Mouse (Mus musculus): ENCODE measurements at regions not wholly inside any gene's neighbourhood (a gene's known extent, or its start where the extent isn't known, plus 50 kb on each side); places are given as distances from the start of the nearest gene placed in this dataset.

- TF ChIP-seq FOSL1 (IDR thresholded peaks at IDR 0.05; ENCODE audit: insufficient read depth, low read length, poor library complexity, severe bottlenecking) (no peak), CEBPB (IDR thresholded peaks at IDR 0.05; ENCODE audit: low read depth) (no peak), MAX (IDR thresholded peaks at IDR 0.05) (no peak), MYOD1 (IDR thresholded peaks at IDR 0.05; ENCODE audit: control insufficient read depth, insufficient read length, low read depth) (no peak)
These were observed 185.6 kb downstream of the Rab11fip4 start for GRCm38 (mm10) chr11:79776577-79776976.

GRCm38 (mm10) chr11:79773755-79774154 lies 182.7 kb downstream of the Rab11fip4 start:
- Histone ChIP-seq H3K36me3 (ENCODE audit: control insufficient read depth, insufficient read depth) (no peaks in the 10 kb centered on the region), H3K79me2 (ENCODE audit: control insufficient read depth, insufficient read depth) (no peaks in the 10 kb centered on the region), H3K4me3 (ENCODE audit: insufficient read depth, poor library complexity, severe bottlenecking) (no peak overlapping the region), H3ac (ENCODE audit: control insufficient read depth, insufficient read length, low read depth) (no peak overlapping the region), H3K79me3 (ENCODE audit: low read depth) (no peaks in the 10 kb centered on the region), H3K27me3 (ENCODE audit: control insufficient read depth, insufficient read depth, insufficient read length) (no peaks in the 10 kb centered on the region)
- TF ChIP-seq MYOG (IDR thresholded peaks at IDR 0.05; ENCODE audit: control insufficient read depth, extremely low read depth, insufficient read length) (no peak), MYOD1 (IDR thresholded peaks at IDR 0.05; ENCODE audit: control insufficient read depth, insufficient read length, low read depth) (no peak), FOSL1 (IDR thresholded peaks at IDR 0.05; ENCODE audit: insufficient read depth, low read length, poor library complexity, severe bottlenecking) (no peak), MAX (IDR thresholded peaks at IDR 0.05) (no peak), USF1 (IDR thresholded peaks at IDR 0.05; ENCODE audit: low read depth) (no peak), CTCF (IDR thresholded peaks at IDR 0.05; ENCODE audit: control insufficient read depth, insufficient read depth, insufficient read length) (no peak), CEBPB (IDR thresholded peaks at IDR 0.05; ENCODE audit: low read depth) (no peak)

More at GRCm38 (mm10) chr11:79776577-79776976, 185.6 kb downstream of the Rab11fip4 start:
- H3K4me3 ChIP-seq (ENCODE audit: insufficient read depth, poor library complexity, severe bottlenecking): no peak overlapping the region
- H3K79me3 ChIP-seq (ENCODE audit: low read depth): no peaks in the 10 kb centered on the region
- no peaks in the 10 kb centered on the region for H3K79me2 ChIP-seq (ENCODE audit: control insufficient read depth, insufficient read depth)
- H3K36me3 ChIP-seq (ENCODE audit: control insufficient read depth, insufficient read depth): no peaks in the 10 kb centered on the region
- H3ac ChIP-seq (ENCODE audit: control insufficient read depth, insufficient read length, low read depth): no peak overlapping the region
- H3K27me3 ChIP-seq (ENCODE audit: control insufficient read depth, insufficient read depth, insufficient read length): no peaks in the 10 kb centered on the region

- Histone ChIP-seq H3K79me3 (ENCODE audit: low read depth) (no peaks in the 10 kb centered on the region), H3K4me3 (ENCODE audit: insufficient read depth, poor library complexity, severe bottlenecking) (no peak overlapping the region), H3K79me2 (ENCODE audit: control insufficient read depth, insufficient read depth) (no peaks in the 10 kb centered on the region), H3K36me3 (ENCODE audit: control insufficient read depth, insufficient read depth) (no peaks in the 10 kb centered on the region), H3ac (ENCODE audit: control insufficient read depth, insufficient read length, low read depth) (no peak overlapping the region), H3K27me3 (ENCODE audit: control insufficient read depth, insufficient read depth, insufficient read length) (no peaks in the 10 kb centered on the region)
- TF ChIP-seq FOSL1 (IDR thresholded peaks at IDR 0.05; ENCODE audit: insufficient read depth, low read length, poor library complexity, severe bottlenecking) (no peak), MAX (IDR thresholded peaks at IDR 0.05) (no peak), MYOD1 (IDR thresholded peaks at IDR 0.05; ENCODE audit: control insufficient read depth, insufficient read length, low read depth) (no peak), MYOG (IDR thresholded peaks at IDR 0.05; ENCODE audit: control insufficient read depth, extremely low read depth, insufficient read length) (no peak), CEBPB (IDR thresholded peaks at IDR 0.05; ENCODE audit: low read depth) (peak; percentile 44), USF1 (IDR thresholded peaks at IDR 0.05; ENCODE audit: low read depth) (no peak), CTCF (IDR thresholded peaks at IDR 0.05; ENCODE audit: control insufficient read depth, insufficient read depth, insufficient read length) (no peak)
These were observed 180.4 kb downstream of the Rab11fip4 start for GRCm38 (mm10) chr11:79771431-79771830.

GRCm38 (mm10) chr11:79767111-79767510 lies 176.1 kb downstream of the Rab11fip4 start:
- TF ChIP-seq FOSL1 (IDR thresholded peaks at IDR 0.05; ENCODE audit: insufficient read depth, low read length, poor library complexity, severe bottlenecking): no peak
- TF ChIP-seq CTCF (IDR thresholded peaks at IDR 0.05; ENCODE audit: control insufficient read depth, insufficient read depth, insufficient read length): no peak
- no peak for TF ChIP-seq MAX (IDR thresholded peaks at IDR 0.05)
- TF ChIP-seq MYOG (IDR thresholded peaks at IDR 0.05; ENCODE audit: control insufficient read depth, extremely low read depth, insufficient read length): no peak
- no peak for TF ChIP-seq USF1 (IDR thresholded peaks at IDR 0.05; ENCODE audit: low read depth)
- no peak for TF ChIP-seq CEBPB (IDR thresholded peaks at IDR 0.05; ENCODE audit: low read depth)
- TF ChIP-seq MYOD1 (IDR thresholded peaks at IDR 0.05; ENCODE audit: control insufficient read depth, insufficient read length, low read depth): no peak

GRCm38 (mm10) chr11:79766036-79766435 lies 175.0 kb downstream of the Rab11fip4 start:
- Histone ChIP-seq H3K79me3 (ENCODE audit: low read depth) (no peaks in the 10 kb centered on the region), H3ac (ENCODE audit: control insufficient read depth, insufficient read length, low read depth) (no peak overlapping the region)

More at GRCm38 (mm10) chr11:79767111-79767510, 176.1 kb downstream of the Rab11fip4 start:
- Histone ChIP-seq H3K79me3 (ENCODE audit: low read depth) (no peaks in the 10 kb centered on the region), H3ac (ENCODE audit: control insufficient read depth, insufficient read length, low read depth) (no peak overlapping the region), H3K36me3 (ENCODE audit: control insufficient read depth, insufficient read depth) (no peaks in the 10 kb centered on the region), H3K79me2 (ENCODE audit: control insufficient read depth, insufficient read depth) (no peaks in the 10 kb centered on the region), H3K4me3 (ENCODE audit: insufficient read depth, poor library complexity, severe bottlenecking) (no peak overlapping the region), H3K27me3 (ENCODE audit: control insufficient read depth, insufficient read depth, insufficient read length) (no peaks in the 10 kb centered on the region)

GRCm38 (mm10) chr11:79765396-79765795 lies 174.4 kb downstream of the Rab11fip4 start:
- H3K4me3 ChIP-seq (ENCODE audit: insufficient read depth, poor library complexity, severe bottlenecking): no peak overlapping the region
- no peak overlapping the region for H3ac ChIP-seq (ENCODE audit: control insufficient read depth, insufficient read length, low read depth)
- no peaks in the 10 kb centered on the region for H3K36me3 ChIP-seq (ENCODE audit: control insufficient read depth, insufficient read depth)
- H3K79me3 ChIP-seq (ENCODE audit: low read depth): no peaks in the 10 kb centered on the region
- H3K27me3 ChIP-seq (ENCODE audit: control insufficient read depth, insufficient read depth, insufficient read length): no peaks in the 10 kb centered on the region
- H3K79me2 ChIP-seq (ENCODE audit: control insufficient read depth, insufficient read depth): no peaks in the 10 kb centered on the region
- TF ChIP-seq MAX (IDR thresholded peaks at IDR 0.05) (no peak), USF1 (IDR thresholded peaks at IDR 0.05; ENCODE audit: low read depth) (no peak), CTCF (IDR thresholded peaks at IDR 0.05; ENCODE audit: control insufficient read depth, insufficient read depth, insufficient read length) (no peak)

More at GRCm38 (mm10) chr11:79766036-79766435, 175.0 kb downstream of the Rab11fip4 start:
- Histone ChIP-seq H3K27me3 (ENCODE audit: control insufficient read depth, insufficient read depth, insufficient read length) (no peaks in the 10 kb centered on the region), H3K36me3 (ENCODE audit: control insufficient read depth, insufficient read depth) (no peaks in the 10 kb centered on the region), H3K4me3 (ENCODE audit: insufficient read depth, poor library complexity, severe bottlenecking) (no peak overlapping the region), H3K79me2 (ENCODE audit: control insufficient read depth, insufficient read depth) (no peaks in the 10 kb centered on the region)
- no peak for TF ChIP-seq FOSL1 (IDR thresholded peaks at IDR 0.05; ENCODE audit: insufficient read depth, low read length, poor library complexity, severe bottlenecking)
- TF ChIP-seq USF1 (IDR thresholded peaks at IDR 0.05; ENCODE audit: low read depth): no peak
- no peak for TF ChIP-seq MYOD1 (IDR thresholded peaks at IDR 0.05; ENCODE audit: control insufficient read depth, insufficient read length, low read depth)
- no peak for TF ChIP-seq CEBPB (IDR thresholded peaks at IDR 0.05; ENCODE audit: low read depth)
- no peak for TF ChIP-seq CTCF (IDR thresholded peaks at IDR 0.05; ENCODE audit: control insufficient read depth, insufficient read depth, insufficient read length)
- no peak for TF ChIP-seq MAX (IDR thresholded peaks at IDR 0.05)
- TF ChIP-seq MYOG (IDR thresholded peaks at IDR 0.05; ENCODE audit: control insufficient read depth, extremely low read depth, insufficient read length): no peak
